In genomic region chr11:60176182-60176974, GRCm38 (mm10) we compare ENCODE assay signal across 8 mouse cellular contexts. TPM values are rescaled to one million over a fixed set of nuclear protein-coding genes. Genes with fewer than 3 reads are reported as not detected.
A peak's percentile ranks its signal among the peaks of the same experiment; 100 is the strongest.
DNase-seq lines count a peak whose midpoint lies in the region; ATAC-seq and TF ChIP-seq lines count a peak whose summit lies in the region.

No protein-coding gene starts in this region.

- peak overlapping the region; percentile 71 for H3K4me2 ChIP-seq in CH12.LX (ENCODE audit: insufficient read depth, low read depth, poor library complexity, severe bottlenecking)
- peak overlapping the region; percentile 94 for H3K4me2 ChIP-seq in forebrain, postnatal 0 days (ENCODE audit: low read depth)
- peak overlapping the region; percentile 98 for H3K4me2 ChIP-seq in neural tube, embryonic 14.5 days (ENCODE audit: low read depth, low read length)

- TF ChIP-seq RAD21 in CH12.LX (IDR thresholded peaks at IDR 0.05; ENCODE audit: low read depth, low read length) = no peak

- H3K9me3 ChIP-seq in CH12.LX (replicated peaks; ENCODE audit: low read length) = peaks cover 3% of the 10 kb centered on the region
- no peaks in the 10 kb centered on the region for H3K9me3 ChIP-seq in forebrain, postnatal 0 days (ENCODE audit: low read length)
- H3K9me3 ChIP-seq in neural tube, embryonic 14.5 days (ENCODE audit: control insufficient read depth, low read length) = no peaks in the 10 kb centered on the region

- DNase-seq in CH12.LX (ENCODE audit: extremely low read depth) = no peak
- peak; percentile 83 for DNase-seq in cerebellum, adult 11 months
- peak; percentile 80 for DNase-seq in forebrain, postnatal 0 days
- peak; percentile 68 to 81 for DNase-seq in heart, postnatal 36 days
- peak; percentile 78 to 84 for DNase-seq in layer of hippocampus, adult 18-20 months (ENCODE audit: low spot score in 2 of 2)
- DNase-seq in lung, adult 18-20 months = peak; percentile 79 to 82

- intact Hi-C loops in heart, postnatal 36 days (cut with DNase I) = no loop called here

- peak overlapping the region; percentile 33; the same call in 1 of the 2 replicates for H3K9ac ChIP-seq in CH12.LX (ENCODE audit: insufficient read depth, low read depth)
- H3K9ac ChIP-seq in forebrain, postnatal 0 days = peak overlapping the region; percentile 86
- peak overlapping the region; percentile 95 for H3K9ac ChIP-seq in neural tube, embryonic 14.5 days (replicated peaks; ENCODE audit: low read depth, low read length)

- H3K36me3 ChIP-seq in CH12.LX (replicated peaks in 1 of 2; ENCODE audit: control insufficient read depth in 1 of 2, insufficient read depth in 1 of 2, low read length in 1 of 2) = peaks cover 0 to 68% of the 10 kb centered on the region in 2 experiments
- H3K36me3 ChIP-seq in forebrain, postnatal 0 days (ENCODE audit: insufficient read depth) = no peaks in the 10 kb centered on the region
- no peaks in the 10 kb centered on the region for H3K36me3 ChIP-seq in neural tube, embryonic 14.5 days (ENCODE audit: control insufficient read depth, insufficient read depth, low read length)
- H3K36me3 ChIP-seq in testis, adult 2 months (ENCODE audit: control insufficient read depth, insufficient read depth, low read length) = no peaks in the 10 kb centered on the region

- no peaks in the 10 kb centered on the region for H3K27me3 ChIP-seq in CH12.LX (replicated peaks)
- H3K27me3 ChIP-seq in forebrain, postnatal 0 days (ENCODE audit: insufficient read depth, low read length) = no peaks in the 10 kb centered on the region
- H3K27me3 ChIP-seq in neural tube, embryonic 14.5 days (ENCODE audit: control insufficient read depth, insufficient read depth, low read length) = no peaks in the 10 kb centered on the region
- no peaks in the 10 kb centered on the region; the same call in 1 of the 2 replicates for H3K27me3 ChIP-seq in testis, adult 2 months (ENCODE audit: control insufficient read depth, insufficient read depth, low read length)

- peaks cover 0 to 5% of the 10 kb centered on the region in 2 experiments; a peak in 2 of 4 replicates for H3K4me1 ChIP-seq in CH12.LX (ENCODE audit: control insufficient read depth in 1 of 2, insufficient read depth in 2 of 2)
- H3K4me1 ChIP-seq in forebrain, postnatal 0 days (ENCODE audit: insufficient read depth) = peaks cover 31% of the 10 kb centered on the region
- peaks cover 40% of the 10 kb centered on the region for H3K4me1 ChIP-seq in neural tube, embryonic 14.5 days (ENCODE audit: control insufficient read depth, insufficient read depth, low read length)
- H3K4me1 ChIP-seq in testis, adult 2 months (ENCODE audit: control insufficient read depth, insufficient read depth, low read length) = peaks cover 26% of the 10 kb centered on the region

- TF ChIP-seq POLR2A in CH12.LX (IDR thresholded peaks at IDR 0.05; ENCODE audit: low read depth, low read length) = peak; percentile 61; the same call in 1 of the 2 replicates
- no peak for TF ChIP-seq POLR2A in testis, adult 2 months (IDR thresholded peaks at IDR 0.05; ENCODE audit: control insufficient read depth, low read depth, low read length)

- ATAC-seq in forebrain, postnatal 0 days = peak; percentile 59
- peak; percentile 66 for ATAC-seq in neural tube, embryonic 14.5 days (ENCODE audit: low read depth)

- dilution Hi-C loops in CH12.LX (cut with MboI; ENCODE audit: extremely low pct_ligation_motif_present, extremely low pct_unique_long_range_greater_than_20kb, low sequenced_read_pairs) = no loop called here

- H3K4me3 ChIP-seq in CH12.LX (replicated peaks in 1 of 3; ENCODE audit: low read depth in 2 of 3, low read length in 2 of 3, poor library complexity in 1 of 3) = peak overlapping the region in 2 of 3 experiments; percentile 32 to 66
- H3K4me3 ChIP-seq in forebrain, postnatal 0 days (ENCODE audit: low read depth, low read length) = peak overlapping the region; percentile 69
- H3K4me3 ChIP-seq in neural tube, embryonic 14.5 days (ENCODE audit: low read depth, low read length) = peak overlapping the region; percentile 71
- H3K4me3 ChIP-seq in testis, adult 2 months (ENCODE audit: control insufficient read depth, low read depth, low read length) = peak overlapping the region; percentile 81

- in situ Hi-C loops in CH12.LX (cut with MboI; ENCODE audit: low pct_ligation_motif_present, low pct_unique_long_range_greater_than_20kb, low sequenced_read_pairs) = no loop called here

- peak in 1 of 2 experiments; percentile 36; a peak in 1 of 4 replicates for TF ChIP-seq CTCF in CH12.LX (conservative IDR thresholded peaks at IDR 0.05 in 1 of 2, IDR thresholded peaks at IDR 0.05 in 1 of 2; ENCODE audit: low read depth in 2 of 2, low read length in 2 of 2)
- TF ChIP-seq CTCF in forebrain, postnatal 0 days (IDR thresholded peaks at IDR 0.05; ENCODE audit: low read depth) = peak; percentile 67
- TF ChIP-seq CTCF in testis, adult 2 months (IDR thresholded peaks at IDR 0.05; ENCODE audit: control insufficient read depth, insufficient read depth, insufficient replicate concordance, low read depth, low read length) = no peak

- no peak for TF ChIP-seq EP300 in CH12.LX (IDR thresholded peaks at IDR 0.05; ENCODE audit: low read length)

- H3K27ac ChIP-seq in CH12.LX (ENCODE audit: insufficient read depth, low read depth) = no peak overlapping the region
- peak overlapping the region; percentile 99 for H3K27ac ChIP-seq in forebrain, postnatal 0 days (ENCODE audit: low read depth, low read length)
- peak overlapping the region; percentile 99 for H3K27ac ChIP-seq in neural tube, embryonic 14.5 days (ENCODE audit: low read depth, low read length)
- peak overlapping the region; percentile 10; the same call in 1 of the 2 replicates for H3K27ac ChIP-seq in testis, adult 2 months (ENCODE audit: control insufficient read depth, insufficient read depth, low read depth, low read length)

- WGBS in forebrain, postnatal 0 days = 2% methylated on average over 69 of the region's 71 CpGs
- under 1% methylated on average over 65 of the region's 71 CpGs for WGBS in neural tube, embryonic 14.5 days

- no peaks in the 10 kb centered on the region for H3K79me2 ChIP-seq in CH12.LX (replicated peaks; ENCODE audit: control insufficient read depth, extremely low read depth, insufficient read depth, poor library complexity, severe bottlenecking)

TF ChIP-seq in CH12.LX, 34 proteins besides CTCF, POLR2A, EP300 and RAD21 (continues in another document):
- TF ChIP-seq KAT2A (IDR thresholded peaks at IDR 0.05; ENCODE audit: insufficient replicate concordance, low read length) (no peak), E2F4 (IDR thresholded peaks at IDR 0.05; ENCODE audit: insufficient replicate concordance, low read depth, low read length) (no peak), ZC3H11A (IDR thresholded peaks at IDR 0.05; ENCODE audit: low read depth, low read length) (no peak), UBTF (IDR thresholded peaks at IDR 0.05; ENCODE audit: low read depth, low read length) (no peak; the same call in 1 of the 2 replicates), MAFK (IDR thresholded peaks at IDR 0.05; ENCODE audit: insufficient replicate concordance, low read length) (no peak), POLR2AphosphoS2 (IDR thresholded peaks at IDR 0.05; ENCODE audit: low read depth, low read length) (no peak), TCF12 (IDR thresholded peaks at IDR 0.05; ENCODE audit: low read depth, low read length) (no peak), JUN (IDR thresholded peaks at IDR 0.05; ENCODE audit: insufficient read depth, low read depth, low read length) (no peak), ZNF384 (IDR thresholded peaks at IDR 0.05; ENCODE audit: low read depth, low read length) (no peak), NELFE (IDR thresholded peaks at IDR 0.05; ENCODE audit: low read depth, low read length) (no peak), PAX5 (IDR thresholded peaks at IDR 0.05; ENCODE audit: low read length) (no peak), ZKSCAN1 (IDR thresholded peaks at IDR 0.05; ENCODE audit: borderline replicate concordance, low read depth, low read length) (no peak), SMC3 (IDR thresholded peaks at IDR 0.05; ENCODE audit: low read depth, low read length) (no peak), MAZ (IDR thresholded peaks at IDR 0.05; ENCODE audit: low read depth, low read length) (peak; percentile 58; the same call in 1 of the 2 replicates), ZMIZ1 (IDR thresholded peaks at IDR 0.05; ENCODE audit: low read depth, low read length) (no peak), BHLHE40 (IDR thresholded peaks at IDR 0.05; ENCODE audit: low read depth, low read length) (peak; percentile 82), CHD2 (IDR thresholded peaks at IDR 0.05; ENCODE audit: low read length) (0 out of 2 replicates have a peak, but pooled peaks have one; percentile 25), RCOR1 (conservative IDR thresholded peaks at IDR 0.05; ENCODE audit: low read depth, low read length) (no peak), MYC (IDR thresholded peaks at IDR 0.05; ENCODE audit: low read depth, low read length) (peak; percentile 39; the same call in 1 of the 2 replicates), USF2 (conservative IDR thresholded peaks at IDR 0.05; ENCODE audit: low read depth, low read length) (no peak), SIN3A (IDR thresholded peaks at IDR 0.05; ENCODE audit: low read length) (no peak; the same call in none of the 2 replicates), CHD1 (IDR thresholded peaks at IDR 0.05; ENCODE audit: low read depth, low read length) (0 out of 2 replicates have a peak, but pooled peaks have one; percentile 39), USF1 (IDR thresholded peaks at IDR 0.05; ENCODE audit: low read depth, low read length) (no peak), TBP (conservative IDR thresholded peaks at IDR 0.05; ENCODE audit: low read depth, low read length) (no peak), MEF2A (IDR thresholded peaks at IDR 0.05; ENCODE audit: borderline replicate concordance, low read depth, low read length) (no peak), ETS1 (conservative IDR thresholded peaks at IDR 0.05; ENCODE audit: low read depth, low read length) (no peak; the same call in 1 of the 2 replicates), MXI1 (IDR thresholded peaks at IDR 0.05; ENCODE audit: low read depth, low read length) (no peak; the same call in 1 of the 2 replicates), JUND (conservative IDR thresholded peaks at IDR 0.05; ENCODE audit: low read depth, low read length) (no peak)

RNA-seq across cellular contexts. Expression of gene Srebf1, which starts 46.0 kb away (rescaled TPM):
- total RNA-seq in CH12.LX (2012; rRNA removed) = 126 and 129 TPM in 2 replicates
- 68.7 and 69.8 TPM in 2 replicates for total RNA-seq in CH12.LX (2014; rRNA removed)
- 120 and 142 TPM in 2 replicates for polyA plus RNA-seq in CH12.LX (2012; ENCODE audit: insufficient read length, low read depth)
- total RNA-seq in forebrain, postnatal 0 days (2014; rRNA removed) = 56.2 and 70.7 TPM in 2 replicates
- polyA plus RNA-seq in forebrain, postnatal 0 days (2015; fragmentation: Nextera tagmentation; extraction: Ambion mirVana) = 28.9 and 32.8 TPM in 2 replicates
- 10 to 100 TPM; 28.9 to 39.5 TPM for total RNA-seq in heart, postnatal 36 days (2021)
- total RNA-seq in layer of hippocampus, adult 18-20 months (2021) = 10 to 100 TPM; 73.9 to 80.4 TPM
- 38.5 and 41.3 TPM in 2 replicates for polyA plus RNA-seq in neural tube, embryonic 14.5 days (2014; fragmentation: Nextera tagmentation; extraction: Ambion mirVana)
- polyA plus RNA-seq in testis, adult 2 months (2012; rRNA removed) = 13.2 and 18.5 TPM in 2 replicates

Comparison
In these comparisons a context has a peak if more than half of its experiments do, and no peak if none do; other contexts are left out.
1. H3K9ac ChIP-seq: peak in every context shown above with its lines; median percentile 95 in neural tube, embryonic 14.5 days; 86 in forebrain, postnatal 0 days; 33 in CH12.LX.